Mouse (Mus musculus) thymus, postnatal 4 days (tissue): ENCODE data around the gene Mthfd2l.

Experiments
- DNase-seq: peaks from one replicate; pipeline ENCODE4 v3.0.0; 2021

Mthfd2l gene

GRCm38 (mm10) chr5:90951475-90951874 is 20.6 kb downstream of the Mthfd2l start:
- no peak for DNase-seq

- DNase-seq: no peak
Measured at GRCm38 (mm10) chr5:90952731-90953481, 22.0 kb downstream of the Mthfd2l start.

- peak; percentile 58 for DNase-seq
Measured at GRCm38 (mm10) chr5:90964316-90964715, 33.4 kb downstream of the Mthfd2l start.

- DNase-seq: no peak
Measured at GRCm38 (mm10) chr5:90964764-90965163, 33.8 kb downstream of the Mthfd2l start.

- no peak for DNase-seq
Measured at GRCm38 (mm10) chr5:90965386-90965785, 34.5 kb downstream of the Mthfd2l start.

DNA sequence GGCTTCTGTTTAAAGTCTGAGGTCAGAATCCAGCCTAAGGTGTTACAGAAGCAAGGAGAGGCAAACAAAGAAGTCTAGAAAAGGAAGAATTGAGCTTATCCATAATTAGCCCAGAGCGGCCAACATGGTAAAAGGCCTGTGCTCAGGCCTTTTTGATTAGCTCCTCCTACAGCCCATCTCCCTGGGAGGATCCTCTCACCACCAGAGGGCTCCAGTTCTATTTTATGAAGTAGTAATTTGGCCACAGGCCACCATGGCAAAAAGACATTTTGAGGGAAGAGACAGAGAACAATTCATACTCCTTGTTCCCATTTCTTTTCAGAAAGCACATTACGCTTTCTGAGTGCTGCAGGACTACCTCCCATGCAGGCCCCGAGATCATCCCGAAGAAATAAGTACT is 46.3 kb downstream of the Mthfd2l start:
- DNase-seq: peak; percentile 45

GRCm38 (mm10) chr5:90980297-90980696 is 49.4 kb downstream of the Mthfd2l start:
- no peak for DNase-seq

DNA sequence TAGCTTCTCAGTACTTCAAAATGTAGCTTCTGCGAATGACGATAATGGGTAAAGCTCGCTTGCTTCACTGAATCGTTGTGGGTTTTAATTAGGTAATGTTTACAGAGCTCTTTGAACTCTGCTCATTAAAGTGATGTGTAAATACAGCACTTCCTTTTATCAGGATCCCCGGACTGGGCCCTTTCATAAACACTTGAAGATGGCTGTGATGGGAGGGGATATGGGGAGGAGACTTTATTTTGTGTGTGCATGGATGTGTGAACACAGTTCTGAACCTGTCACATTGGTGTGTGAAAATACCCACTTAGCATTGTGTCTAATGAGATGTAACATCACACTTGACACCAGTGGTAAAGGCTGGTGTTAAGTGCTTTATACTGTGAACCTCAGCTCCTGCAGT is 56.7 kb downstream of the Mthfd2l start:
- DNase-seq: no peak

- no peak for DNase-seq
Measured at GRCm38 (mm10) chr5:90988149-90988548, 57.2 kb downstream of the Mthfd2l start.

DNA sequence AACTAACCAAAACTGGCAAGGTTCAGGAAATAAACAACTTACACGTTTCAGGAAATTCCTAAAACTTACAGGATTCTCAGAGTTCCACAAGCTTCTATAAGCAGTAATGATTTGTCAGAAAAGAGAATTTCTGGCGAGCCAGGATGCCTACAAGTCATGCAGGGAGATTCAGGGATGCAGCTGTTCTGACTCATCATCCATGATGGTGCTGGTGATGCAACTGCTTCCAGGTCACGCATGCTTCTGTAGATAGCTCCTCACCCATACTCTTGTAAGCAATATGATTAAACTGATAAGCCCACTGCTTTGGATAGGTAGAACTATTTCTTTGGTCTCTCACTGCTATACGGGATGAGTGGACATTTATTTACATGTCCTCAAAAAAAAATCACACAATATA is 57.7 kb downstream of the Mthfd2l start:
- DNase-seq: no peak

GRCm38 (mm10) chr5:90999942-91000341 is 69.0 kb downstream of the Mthfd2l start:
- DNase-seq: no peak

DNA sequence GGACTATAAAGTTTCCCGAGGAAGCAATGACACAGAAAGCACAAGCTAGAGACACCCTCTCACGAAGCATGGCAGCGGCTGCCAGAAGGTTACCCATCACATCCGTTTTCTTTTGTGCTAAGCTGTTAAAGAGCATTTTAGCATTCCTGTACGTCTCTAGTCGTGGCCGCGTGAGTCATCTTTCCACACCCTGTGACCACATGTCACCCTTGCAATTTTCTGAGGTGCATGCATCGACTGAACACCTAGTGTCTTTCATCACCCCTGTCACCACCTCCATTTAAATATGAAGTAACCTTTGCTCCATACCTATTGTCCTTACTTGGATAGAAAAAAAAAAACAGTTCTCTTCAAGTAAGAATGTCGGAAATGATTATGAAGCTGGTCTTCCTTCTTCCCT is 84.3 kb downstream of the Mthfd2l start:
- no peak for DNase-seq

GRCm38 (mm10) chr5:91023114-91023513 is 92.2 kb downstream of the Mthfd2l start:
- DNase-seq: no peak

- DNase-seq: no peak
Measured at GRCm38 (mm10) chr5:91027164-91027563, 96.2 kb downstream of the Mthfd2l start, which contains the start of gene Epgn. Gene Epgn (plus strand): TSS chr5:91027464.

GRCm38 (mm10) chr5:91027840-91028239 is 96.9 kb downstream of the Mthfd2l start:
- DNase-seq: no peak

GRCm38 (mm10) chr5:91030629-91031028 is 99.7 kb downstream of the Mthfd2l start:
- no peak for DNase-seq

- DNase-seq: no peak
Measured at GRCm38 (mm10) chr5:91035341-91035740, 104.4 kb downstream of the Mthfd2l start.

- DNase-seq: no peak
Measured at GRCm38 (mm10) chr5:91036628-91037027, 105.7 kb downstream of the Mthfd2l start.

DNA sequence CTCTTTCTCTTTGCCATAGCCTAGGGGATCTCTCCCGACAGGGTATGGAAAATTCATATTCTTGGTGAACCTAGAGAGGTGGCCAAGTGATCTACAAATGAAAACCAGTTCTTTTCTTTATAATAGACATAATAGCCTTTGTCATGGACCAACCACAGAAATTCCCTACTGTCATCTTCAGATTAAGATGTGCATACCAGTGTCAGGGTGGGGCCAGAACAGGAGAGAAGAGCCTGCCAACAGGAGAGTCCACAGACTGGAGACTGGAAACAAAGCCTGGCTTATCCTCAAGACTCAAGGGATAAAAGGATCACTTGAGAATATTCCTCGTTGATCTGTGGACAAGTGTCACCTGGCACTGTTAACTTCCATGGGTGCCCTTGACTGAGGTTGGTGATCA is 106.8 kb downstream of the Mthfd2l start:
- DNase-seq: no peak

DNA sequence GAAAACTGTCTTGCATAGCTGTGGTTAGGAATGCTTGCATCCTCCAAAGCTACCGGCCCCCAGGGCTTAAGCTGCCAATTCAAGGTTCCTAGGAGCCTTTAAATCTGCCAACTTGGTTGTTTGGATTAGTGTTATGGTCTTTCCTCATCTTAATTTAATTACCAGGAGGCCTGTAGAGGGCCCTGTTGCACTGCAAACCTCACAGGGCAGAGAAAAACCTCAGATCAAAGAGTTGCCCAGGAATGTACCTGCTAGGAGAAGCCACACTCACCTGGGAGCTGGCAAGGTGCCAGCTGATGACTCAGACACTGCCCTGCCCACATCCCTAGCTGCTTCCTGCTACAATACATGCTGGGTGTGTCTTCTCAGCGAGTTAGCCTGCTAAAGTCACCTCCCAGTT is 107.6 kb downstream of the Mthfd2l start:
- peak; percentile 6 for DNase-seq

DNA sequence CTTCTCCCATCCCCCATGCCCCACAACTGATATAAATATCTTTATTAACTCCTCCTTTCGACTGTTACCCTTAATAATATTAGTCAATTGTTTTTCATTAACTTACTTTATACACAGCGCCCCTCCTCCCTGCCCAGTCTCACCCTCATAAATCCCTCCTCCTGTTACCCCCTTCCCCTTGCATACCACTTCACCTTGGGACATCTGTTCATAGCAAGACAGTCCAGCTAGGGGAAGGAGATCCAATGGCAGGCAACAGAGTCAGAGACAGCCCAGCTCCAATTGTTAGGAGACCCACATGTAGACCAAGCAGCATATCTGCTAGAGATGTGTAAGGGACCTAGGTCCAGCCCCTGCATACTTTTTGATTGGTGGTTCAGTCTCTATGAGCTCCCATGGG is 108.0 kb downstream of the Mthfd2l start:
- no peak for DNase-seq

- no peak for DNase-seq
Measured at GRCm38 (mm10) chr5:91047987-91048386, 117.1 kb downstream of the Mthfd2l start.

DNA sequence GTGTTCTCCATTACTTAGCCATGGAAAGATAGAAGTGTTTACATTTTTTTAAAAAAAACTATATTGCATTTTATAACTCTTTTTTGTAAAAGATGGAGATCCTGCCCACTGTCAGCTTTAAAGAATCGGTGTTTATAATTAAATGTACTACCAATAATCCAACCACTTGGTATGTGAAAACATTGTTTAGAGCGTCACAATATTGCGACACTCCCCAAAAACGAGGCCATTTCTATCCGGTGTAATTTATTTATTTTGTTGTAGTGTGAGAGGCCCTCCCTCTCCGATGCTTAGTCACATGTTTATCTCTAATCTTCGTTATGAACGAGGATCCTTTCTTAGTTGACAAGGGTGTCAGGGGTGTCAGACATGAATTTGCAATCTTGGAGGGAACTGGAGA is 117.5 kb downstream of the Mthfd2l start:
- no peak for DNase-seq
